Mouse (Mus musculus) stomach, embryonic 14.5 days (tissue): ENCODE measurements around the gene Slc16a9. TPM values are rescaled to one million over a fixed set of nuclear protein-coding genes. Genes with fewer than 3 reads are reported as not detected.

Experiments used
- ATAC-seq: fragments of 200-750 bp; cut with Nextera tagmentation; 2 replicates; pipeline ENCODE4 v1.8.0; 2017; ENCODE audit warnings: low read depth, moderate TSS enrichment; ENCODE audit not compliant: insufficient number of reproducible peaks, insufficient read depth, low FRiP score
- H3K27ac ChIP-seq: fragments of 300-500 bp; sonication (generic); 2 replicates; pipeline ENCODE4 v1.5.1; 2014; ENCODE audit warnings: mild to moderate bottlenecking, low read length, moderate library complexity, mixed read lengths
- H3K27me3 ChIP-seq: fragments of 300-500 bp; sonication (generic); 2 replicates; pipeline ENCODE4 v1.6.1; 2014; ENCODE audit warnings: low read length, control low read depth, mixed read lengths; ENCODE audit not compliant: control insufficient read depth, insufficient read depth
- H3K36me3 ChIP-seq: fragments of 300-500 bp; sonication (generic); 2 replicates; pipeline ENCODE4 v1.6.1; 2014; ENCODE audit warnings: mild to moderate bottlenecking, control low read depth, low read length, moderate library complexity, mixed read lengths; ENCODE audit not compliant: control insufficient read depth, insufficient read depth
- H3K4me1 ChIP-seq: fragments of 300-500 bp; sonication (generic); 2 replicates; pipeline ENCODE4 v1.6.1; 2014; ENCODE audit warnings: low read length, control low read depth, mixed read lengths; ENCODE audit not compliant: control insufficient read depth, insufficient read depth
- H3K4me2 ChIP-seq: fragments of 300-500 bp; sonication (generic); replicated peaks from 2 replicates; pipeline ENCODE4 v1.6.1; 2014; ENCODE audit warnings: low read depth, low read length, control low read depth
- H3K4me3 ChIP-seq: fragments of 300-500 bp; sonication (generic); 2 replicates; pipeline ENCODE4 v1.5.1; 2014; ENCODE audit warnings: low read depth, low read length, control low read depth
- H3K9ac ChIP-seq: fragments of 300-500 bp; sonication (generic); replicated peaks from 2 replicates; pipeline ENCODE4 v1.6.1; 2014; ENCODE audit warnings: low read depth, mild to moderate bottlenecking, control low read depth, low read length, moderate library complexity, mixed read lengths
- H3K9me3 ChIP-seq: fragments of 300-500 bp; sonication (generic); 2 replicates; pipeline ENCODE4 v1.6.1; 2016; ENCODE audit warnings: low read depth, low read length, control low read depth; ENCODE audit not compliant: control insufficient read depth
- WGBS: fragments of 180-500 bp; shearing (Covaris S2); extraction: QIAGEN DNeasy Blood & Tissue Kit; methylation state at CpG from one replicate; pipeline ENCODE4 v1.1.7; 2014; 5-methylcytosine and 5-hydroxymethylcytosine counted together
- polyA plus RNA-seq: library from polyadenylated mRNA; unstranded; fragments of >200 nt; fragmentation: Nextera tagmentation; extraction: Ambion mirVana; gene quantifications from 2 replicates; pipeline ENCODE4 v1.2.1, GENCODE M21; 2014

Gene Slc16a9
- polyA plus RNA-seq, result 1.5 and 1.9 TPM in 2 replicates

DNA sequence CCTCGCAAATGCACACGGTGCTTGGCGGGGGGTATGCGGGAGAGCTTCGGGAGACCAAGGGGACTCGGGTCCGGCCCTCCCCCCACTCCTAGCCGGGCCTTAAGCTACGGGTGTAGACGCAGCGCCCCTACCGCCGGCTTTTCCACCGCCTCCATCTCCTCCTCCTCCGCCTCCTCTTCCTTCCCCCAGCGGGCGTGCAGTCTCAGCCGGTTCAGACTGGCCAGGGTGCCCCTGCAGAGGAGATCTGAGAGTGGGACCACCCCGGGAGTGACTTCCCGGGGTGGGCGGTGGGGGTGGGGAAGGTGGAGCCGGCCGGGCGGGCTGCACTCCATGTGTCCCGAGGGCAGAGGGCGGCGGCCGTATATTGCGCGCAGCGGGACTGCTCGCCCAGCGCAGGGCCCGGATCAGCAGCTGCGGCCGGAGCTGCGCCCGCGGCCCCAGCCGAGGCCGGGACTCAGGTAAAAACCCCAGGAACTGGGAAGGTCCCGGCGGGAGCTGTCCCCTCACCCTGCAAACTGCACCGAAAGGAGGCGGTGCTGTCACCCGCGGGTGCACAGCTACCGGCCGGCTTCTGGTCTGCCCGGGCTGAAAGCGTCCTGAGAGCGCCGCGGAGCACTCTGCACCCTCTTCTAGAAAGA is at the start of gene Slc16a9:
Gene Slc16a9, plus strand, starts transcription at position 180 of the 638 bp plus-strand sequence.
- H3K27me3 ChIP-seq, result 0 out of 2 replicates have a peak, but pooled peaks cover 3% of the 10 kb centered on the region
- WGBS, result under 1% methylated on average over 49 of the region's 54 CpGs
- no peaks in the 10 kb centered on the region for H3K36me3 ChIP-seq
- H3K27ac ChIP-seq, result peak within 1 kb of the TSS; percentile 27; the same call in 1 of the 2 replicates
- H3K4me1 ChIP-seq, result peaks cover 3% of the 10 kb centered on the region; the same call in 1 of the 2 replicates
- no peaks in the 10 kb centered on the region for H3K9me3 ChIP-seq
- peak within 1 kb of the TSS; percentile 42; the same call in 1 of the 2 replicates for H3K9ac ChIP-seq
- ATAC-seq, result peak; percentile 83
- H3K4me3 ChIP-seq, result peak within 1 kb of the TSS; percentile 63
- peak within 1 kb of the TSS; percentile 92 for H3K4me2 ChIP-seq

GRCm38 (mm10) chr10:70195279-70195678 is 49.6 kb upstream of the Slc16a9 start:
- peaks cover 14% of the 10 kb centered on the region for H3K36me3 ChIP-seq
- H3K4me3 ChIP-seq, result no peak overlapping the region
- no peak overlapping the region for H3K27ac ChIP-seq
- peaks cover 9% of the 10 kb centered on the region; the same call in 1 of the 2 replicates for H3K4me1 ChIP-seq
- 72% methylated on average over 7 of the region's 7 CpGs for WGBS
- no peak overlapping the region for H3K4me2 ChIP-seq
- H3K9ac ChIP-seq, result no peak overlapping the region
- H3K27me3 ChIP-seq, result no peaks in the 10 kb centered on the region
- no peaks in the 10 kb centered on the region for H3K9me3 ChIP-seq
- ATAC-seq, result peak; percentile 21; the same call in 1 of the 2 replicates

GRCm38 (mm10) chr10:70195786-70196185 is 49.1 kb upstream of the Slc16a9 start:
- Histone ChIP-seq H3K27ac (no peak overlapping the region), H3K4me3 (no peak overlapping the region), H3K36me3 (peaks cover 14% of the 10 kb centered on the region), H3K4me2 (no peak overlapping the region), H3K4me1 (peaks cover 9% of the 10 kb centered on the region; the same call in 1 of the 2 replicates), H3K27me3 (no peaks in the 10 kb centered on the region), H3K9me3 (no peaks in the 10 kb centered on the region), H3K9ac (no peak overlapping the region)
- ATAC-seq, result peak; percentile 53; the same call in 1 of the 2 replicates
- 52% methylated on average over 7 of the region's 7 CpGs for WGBS

DNA sequence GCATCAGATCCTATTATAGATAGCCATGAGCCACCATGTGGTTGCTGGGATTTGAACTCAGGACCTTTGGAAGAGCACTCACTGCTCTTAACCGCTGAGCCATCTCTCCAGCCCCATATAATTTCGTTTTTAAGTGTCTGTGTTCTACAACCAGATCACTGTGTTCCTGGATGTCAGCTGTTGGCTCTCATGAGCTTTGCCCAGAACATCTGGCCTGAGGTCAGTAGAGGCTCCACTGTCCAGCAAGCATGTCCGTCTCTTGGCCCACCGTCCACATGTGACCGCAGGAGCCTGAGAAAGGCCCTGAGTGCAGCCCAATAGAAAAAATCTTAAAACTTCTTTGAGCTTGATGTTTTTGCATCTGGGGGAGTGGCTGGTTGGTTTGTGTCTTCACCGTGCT is 48.2 kb upstream of the Slc16a9 start:
- Histone ChIP-seq H3K4me2 (no peak overlapping the region), H3K27me3 (no peaks in the 10 kb centered on the region), H3K27ac (no peak overlapping the region), H3K36me3 (peaks cover 9% of the 10 kb centered on the region), H3K9ac (no peak overlapping the region), H3K4me3 (no peak overlapping the region), H3K9me3 (no peaks in the 10 kb centered on the region), H3K4me1 (peaks cover 9% of the 10 kb centered on the region; the same call in 1 of the 2 replicates)
- no peak for ATAC-seq
- 86% methylated on average over 6 of the region's 6 CpGs for WGBS

- Histone ChIP-seq H3K27me3 (no peaks in the 10 kb centered on the region), H3K4me1 (peaks cover 9% of the 10 kb centered on the region; the same call in 1 of the 2 replicates), H3K4me2 (no peak overlapping the region), H3K36me3 (peaks cover 9% of the 10 kb centered on the region), H3K27ac (no peak overlapping the region), H3K9ac (no peak overlapping the region), H3K4me3 (no peak overlapping the region), H3K9me3 (no peaks in the 10 kb centered on the region)
- WGBS, result 76% methylated on average over 2 of the region's 2 CpGs
- no peak for ATAC-seq
Observed at GRCm38 (mm10) chr10:70197601-70198000, 47.3 kb upstream of the Slc16a9 start.

GRCm38 (mm10) chr10:70198012-70198411 is 46.9 kb upstream of the Slc16a9 start:
- ATAC-seq, result no peak
- WGBS, result 54% methylated on average over 6 of the region's 6 CpGs
- H3K4me3 ChIP-seq, result no peak overlapping the region
- peaks cover 9% of the 10 kb centered on the region; the same call in 1 of the 2 replicates for H3K4me1 ChIP-seq
- H3K4me2 ChIP-seq, result no peak overlapping the region
- H3K9me3 ChIP-seq, result no peaks in the 10 kb centered on the region
- no peak overlapping the region for H3K9ac ChIP-seq
- H3K27me3 ChIP-seq, result no peaks in the 10 kb centered on the region
- H3K36me3 ChIP-seq, result peaks cover 5% of the 10 kb centered on the region; the same call in 1 of the 2 replicates
- H3K27ac ChIP-seq, result no peak overlapping the region

- ATAC-seq, result no peak
- H3K36me3 ChIP-seq, result no peaks in the 10 kb centered on the region
- H3K9ac ChIP-seq, result no peak overlapping the region
- H3K4me1 ChIP-seq, result peaks cover 10% of the 10 kb centered on the region; the same call in 1 of the 2 replicates
- H3K4me3 ChIP-seq, result no peak overlapping the region
- no peak overlapping the region for H3K27ac ChIP-seq
- H3K9me3 ChIP-seq, result no peaks in the 10 kb centered on the region
- 90% methylated on average over 7 of the region's 7 CpGs for WGBS
- no peaks in the 10 kb centered on the region for H3K27me3 ChIP-seq
- no peak overlapping the region for H3K4me2 ChIP-seq
Observed at GRCm38 (mm10) chr10:70198951-70199463, 45.9 kb upstream of the Slc16a9 start.

GRCm38 (mm10) chr10:70199466-70200210 is 45.3 kb upstream of the Slc16a9 start:
- no peaks in the 10 kb centered on the region for H3K9me3 ChIP-seq
- peaks cover 14% of the 10 kb centered on the region; the same call in 1 of the 2 replicates for H3K4me1 ChIP-seq
- no peak overlapping the region for H3K9ac ChIP-seq
- H3K27ac ChIP-seq, result no peak overlapping the region
- no peaks in the 10 kb centered on the region for H3K27me3 ChIP-seq
- no peaks in the 10 kb centered on the region for H3K36me3 ChIP-seq
- no peak for ATAC-seq
- no peak overlapping the region for H3K4me2 ChIP-seq
- WGBS, result 88% methylated on average over 6 of the region's 6 CpGs
- no peak overlapping the region for H3K4me3 ChIP-seq
